Mouse (Mus musculus) CD4-positive, CD25-positive, alpha-beta regulatory T cell, adult 2 months (primary cell): ENCODE data around the gene Mgat4a.

Source experiments
- DNase-seq: peaks from one replicate; pipeline ENCODE4 v3.0.0-alpha.2; 2012; ENCODE audit warnings: low read depth, low spot score

Mgat4a gene

DNA sequence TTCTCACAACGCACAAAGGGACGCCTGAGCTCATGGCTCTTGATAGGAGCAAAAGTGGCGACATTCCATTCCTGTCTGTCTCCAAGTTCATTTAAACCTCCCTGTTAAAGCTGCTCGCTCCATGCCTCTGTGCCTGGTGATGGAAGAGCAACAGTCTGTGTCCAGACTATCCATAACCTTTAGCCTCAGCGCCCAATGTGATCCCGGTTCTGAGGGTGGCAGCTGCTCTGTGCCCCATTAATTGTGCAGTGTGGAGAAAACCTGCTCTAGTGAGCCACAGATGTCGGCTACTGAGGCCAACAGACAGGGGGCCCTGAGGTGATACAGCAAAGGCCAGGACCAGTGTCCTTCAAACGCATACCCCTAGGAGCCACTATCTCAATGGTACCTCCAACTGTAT lies 141.1 kb downstream of the Mgat4a start:
- DNase-seq: no peak

DNA sequence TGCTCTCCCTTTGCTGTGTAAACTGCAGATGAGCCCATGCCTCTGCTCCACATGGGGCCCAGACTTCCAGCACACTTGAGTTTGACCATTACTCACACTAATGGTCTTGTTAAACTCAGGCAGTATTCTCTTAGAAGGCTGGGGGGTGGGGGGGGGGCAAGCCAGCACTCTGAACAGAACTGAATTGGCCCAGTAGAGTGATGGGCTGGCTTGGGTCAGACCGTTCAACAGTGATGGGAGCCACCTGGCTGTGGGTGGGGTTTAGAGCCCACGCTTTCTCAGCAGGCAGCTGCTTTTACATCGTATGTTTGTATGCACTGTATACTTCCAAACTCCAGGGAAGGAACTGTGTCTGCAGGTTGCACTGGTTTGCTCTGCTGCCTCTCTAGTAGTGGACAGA lies 141.9 kb downstream of the Mgat4a start:
- DNase-seq: no peak

DNA sequence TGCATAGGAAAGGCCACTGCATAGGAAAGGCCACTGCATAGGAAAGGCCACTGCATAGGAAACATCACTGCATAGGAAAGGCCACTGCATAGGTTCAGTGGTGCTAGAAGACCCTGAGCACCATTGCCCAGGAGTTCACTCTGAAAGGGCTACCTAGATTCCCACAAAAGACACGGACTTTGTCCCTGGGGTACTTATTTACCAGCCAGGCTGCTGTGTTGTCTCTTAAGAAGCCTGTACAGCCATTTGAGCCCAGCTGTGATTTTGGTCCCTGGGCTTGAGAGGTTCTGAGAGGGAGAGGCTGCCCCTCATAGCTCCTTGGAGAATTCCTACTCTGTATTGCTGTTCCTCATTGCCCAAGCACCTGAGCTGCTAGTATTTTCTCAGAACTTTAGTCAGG lies 144.3 kb downstream of the Mgat4a start:
- DNase-seq: no peak

GRCm38 (mm10) chr1:37393174-37393573 lies 147.6 kb downstream of the Mgat4a start:
- DNase-seq: no peak
